Mouse (Mus musculus): ENCODE results near the gene Zkscan4. TPM values are rescaled to one million over a fixed set of nuclear protein-coding genes. Genes with fewer than 3 reads are reported as not detected.
A peak's percentile ranks its signal among the peaks of the same experiment; 100 is the strongest.
"Not testable (repeated sequence)": the region's sequence is repeated elsewhere in the genome, so short reads cannot be mapped to it uniquely, and the experiment has no call there.

Zkscan4 gene
- polyA plus RNA-seq (2017; shearing (Covaris generic)): not detected

DNA sequence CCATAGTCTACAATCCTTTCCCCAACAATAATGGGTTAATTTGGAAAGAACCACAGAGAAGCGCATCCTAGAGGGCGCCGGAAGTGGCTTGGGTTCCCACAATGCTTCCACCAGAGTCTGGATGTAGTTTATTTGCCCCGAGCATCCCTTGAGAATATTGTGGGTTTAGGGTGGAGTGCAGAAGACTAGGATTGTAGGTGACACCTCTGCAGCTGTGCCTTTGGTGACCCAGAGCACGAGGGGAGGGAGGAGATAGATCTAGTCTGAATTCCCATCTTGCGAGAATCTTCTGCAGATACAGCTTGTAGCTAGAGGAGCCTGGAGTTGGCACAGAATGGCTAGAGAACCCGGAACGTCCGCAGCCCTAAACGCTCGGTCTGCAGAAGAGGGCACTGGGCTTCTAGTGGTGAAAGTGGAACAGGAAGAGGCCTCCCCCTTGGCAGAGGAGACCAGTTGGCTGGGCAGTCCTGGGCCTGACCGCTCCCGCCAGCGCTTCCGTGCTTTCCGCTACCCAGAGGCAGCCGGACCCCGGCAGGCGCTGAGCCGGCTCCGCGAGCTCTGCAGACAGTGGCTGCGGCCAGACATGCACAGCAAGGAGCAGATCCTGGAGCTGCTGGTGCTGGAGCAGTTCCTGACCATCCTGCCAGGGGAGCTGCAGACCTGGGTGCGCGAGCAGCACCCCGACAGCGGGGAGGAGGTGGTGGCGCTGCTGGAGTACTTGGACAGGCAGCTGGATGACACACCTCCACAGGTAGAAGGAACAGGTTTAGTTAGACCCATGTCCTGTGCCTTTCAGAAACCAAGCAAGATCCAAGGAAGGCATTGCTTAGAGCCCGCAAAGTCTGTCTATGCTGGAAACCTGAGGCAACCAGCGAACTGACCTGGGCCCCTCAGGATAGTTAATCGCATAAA is at the start of gene Zkscan4, which contains the start of gene Gm10065:
Gene Zkscan4 (plus strand): TSS at position 149 of the 912 bp plus-strand sequence.
Gene Gm10065 (minus strand): TSS at position 683 of the 912 bp plus-strand sequence.
- not testable (repeated sequence) for ATAC-seq

DNA sequence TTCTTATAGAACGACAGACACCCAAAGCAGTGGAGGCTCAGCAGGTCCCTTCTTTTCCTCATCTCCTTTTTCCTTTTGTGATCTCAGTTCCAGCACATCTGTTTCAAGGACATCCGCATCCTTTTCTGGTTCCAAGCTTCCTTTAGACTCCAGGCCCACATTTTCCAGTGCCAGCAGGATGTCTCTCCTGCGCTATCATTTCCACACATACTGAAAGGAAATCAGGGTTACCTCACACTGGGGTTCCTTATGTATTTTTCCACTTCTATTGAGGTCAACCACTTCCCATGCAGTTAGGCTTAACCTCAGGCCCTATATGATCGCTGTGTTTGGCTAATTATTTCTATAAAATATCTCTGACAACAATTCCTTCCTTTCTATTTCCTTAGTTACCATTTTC is 43.2 kb upstream of the Zkscan4 start:
- no peak for ATAC-seq

DNA sequence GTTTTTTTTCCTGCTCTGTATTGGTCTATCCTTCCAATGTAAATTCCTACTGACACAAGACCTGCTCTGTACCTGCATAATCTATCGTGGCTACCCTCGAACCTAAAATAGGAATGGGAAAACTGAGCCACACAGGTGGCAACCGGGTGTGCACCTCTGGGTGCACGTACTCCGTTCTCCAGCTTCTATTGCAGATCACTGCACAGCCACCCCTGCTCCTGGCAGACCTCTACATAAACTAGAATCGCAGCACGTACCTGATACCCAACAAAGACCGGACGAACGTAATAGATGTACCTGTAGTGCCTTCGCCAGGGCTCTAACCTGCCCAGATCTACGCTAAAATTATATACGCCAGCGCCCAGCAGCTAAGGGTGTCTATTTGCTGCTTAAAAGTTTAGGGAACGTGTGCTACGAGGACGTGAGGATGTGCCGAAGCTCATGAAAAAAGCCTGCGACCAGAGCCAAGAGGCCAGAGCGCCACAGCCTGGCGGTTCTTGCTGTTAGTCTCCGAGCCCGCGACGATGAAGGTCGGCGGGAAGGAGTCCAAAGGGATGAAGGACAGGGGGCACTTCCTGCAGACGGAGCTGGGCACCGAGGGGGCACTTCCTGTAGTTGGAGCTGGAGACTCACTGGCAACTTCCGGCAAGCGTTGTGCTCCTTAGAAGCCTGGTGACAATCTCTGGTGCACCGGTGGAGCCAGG is 38.1 kb upstream of the Zkscan4 start, which contains the start of gene Pgbd1:
Gene Pgbd1 (minus strand): TSS at position 556 of the 704 bp plus-strand sequence.
- ATAC-seq: peak; percentile 84

DNA sequence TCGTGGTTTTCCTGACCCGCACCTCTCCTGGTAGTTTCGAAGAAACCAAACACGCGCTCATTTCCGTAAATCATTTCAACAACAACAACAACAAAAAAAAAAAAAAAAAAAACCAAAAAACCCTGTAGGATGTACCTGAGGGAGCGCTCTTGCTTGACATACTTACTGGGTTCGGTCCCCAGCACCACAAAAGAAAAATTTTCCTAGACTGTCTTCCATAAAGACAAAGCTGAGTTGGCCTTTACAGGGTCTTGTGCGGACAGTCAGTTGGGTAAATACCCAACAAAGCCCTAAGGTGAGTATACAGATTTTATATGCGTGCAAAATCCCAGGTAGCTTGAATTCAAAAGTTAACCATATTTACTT is 37.5 kb upstream of the Zkscan4 start:
- ATAC-seq: no peak

DNA sequence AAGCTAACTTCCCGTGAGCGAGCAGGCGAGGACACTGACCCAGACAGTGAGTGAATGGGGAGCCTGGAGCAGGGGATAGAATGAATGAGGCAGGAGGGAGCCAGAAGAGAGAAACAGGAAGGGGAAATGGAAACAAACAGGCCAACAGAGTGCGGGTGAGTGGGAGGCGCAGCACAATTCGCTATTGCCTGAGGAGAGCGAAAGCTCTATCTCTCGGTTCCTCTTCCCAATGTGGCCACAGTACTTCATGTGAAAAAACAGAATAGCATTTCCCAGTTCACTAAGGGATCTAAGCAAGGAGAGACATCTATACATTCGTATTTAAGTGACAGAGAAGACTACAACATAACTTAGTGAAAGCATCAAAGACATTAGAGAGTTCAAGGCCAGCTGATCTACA is 31.9 kb upstream of the Zkscan4 start:
- ATAC-seq: no peak

DNA sequence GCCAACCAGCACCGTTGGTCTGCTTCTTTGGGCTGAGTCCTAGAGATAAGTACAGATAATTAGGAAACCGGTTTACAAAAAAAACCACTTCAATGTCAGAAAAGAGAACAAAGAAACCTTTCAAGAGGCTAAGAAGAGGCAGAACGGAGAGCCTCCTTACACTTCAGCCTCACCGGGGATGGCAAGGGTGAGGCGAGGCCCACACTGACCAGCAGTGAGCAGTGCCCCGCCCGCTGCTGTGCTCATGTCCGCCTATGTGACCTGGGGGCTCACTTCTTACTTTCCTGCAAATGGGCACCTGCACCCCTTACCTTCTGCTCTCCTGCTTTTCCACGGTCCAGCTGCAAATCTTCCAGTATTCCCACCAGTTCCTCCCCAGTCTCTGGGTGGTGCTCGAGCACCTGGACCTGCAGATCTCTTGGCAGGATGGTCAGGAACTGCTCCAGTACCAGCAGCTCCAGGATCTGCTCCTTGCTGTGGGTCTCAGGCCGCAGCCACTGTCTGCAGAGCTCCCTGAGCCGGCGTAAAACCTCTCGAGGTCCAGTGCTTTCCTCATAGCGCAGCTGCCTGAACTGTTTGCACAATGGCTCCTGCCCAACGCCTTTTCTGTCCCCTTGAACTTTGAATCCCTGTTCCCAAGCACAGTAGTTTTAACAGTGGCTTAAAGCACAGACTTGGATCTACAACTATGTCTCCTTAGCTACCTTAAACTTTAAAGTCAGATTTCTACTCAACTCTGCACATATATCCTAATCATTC is 30.7 kb upstream of the Zkscan4 start:
- ATAC-seq: no peak

DNA sequence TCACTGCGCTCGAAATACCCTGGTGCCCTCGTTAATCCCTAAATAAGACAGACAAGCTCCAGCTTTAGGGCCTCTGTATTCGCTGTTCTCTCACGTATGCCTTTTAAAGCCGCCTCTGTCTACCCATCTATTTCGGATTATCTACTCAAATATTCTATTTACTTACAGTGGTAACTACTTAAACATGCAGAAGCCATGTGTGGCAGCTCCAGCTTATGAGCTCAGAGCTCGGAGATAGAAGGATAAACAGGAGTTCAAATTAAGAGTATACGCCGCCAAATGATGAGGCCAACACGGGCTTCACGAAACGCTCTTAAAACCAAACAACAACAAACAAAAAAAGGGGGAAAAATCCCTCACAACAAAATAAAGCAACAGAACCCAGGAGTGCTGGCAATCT is 25.7 kb upstream of the Zkscan4 start:
- ATAC-seq: peak; percentile 22

DNA sequence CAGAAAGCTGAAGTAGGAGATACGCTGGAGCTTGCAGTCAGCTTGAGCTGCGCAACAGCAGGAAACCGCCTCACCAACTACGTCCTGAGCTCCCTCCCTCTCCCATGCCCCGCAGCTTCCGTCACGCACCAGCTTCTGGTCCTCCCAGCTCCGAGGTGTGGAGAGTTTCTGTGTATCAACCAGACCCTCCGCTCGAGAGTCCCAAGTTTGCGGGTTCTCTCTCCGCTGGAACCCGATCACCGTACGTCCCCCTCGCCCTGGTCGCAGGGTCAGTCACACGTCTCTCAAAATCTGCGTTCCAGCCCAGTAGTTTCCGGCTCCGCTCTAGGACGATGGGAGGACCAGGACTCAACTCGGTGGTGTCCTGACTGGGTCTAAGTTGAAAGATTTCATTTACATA is 25.3 kb upstream of the Zkscan4 start, which contains the start of gene Zscan26:
Gene Zscan26 (minus strand): TSS at position 282 of the 400 bp plus-strand sequence.
- peak; percentile 95 for ATAC-seq

DNA sequence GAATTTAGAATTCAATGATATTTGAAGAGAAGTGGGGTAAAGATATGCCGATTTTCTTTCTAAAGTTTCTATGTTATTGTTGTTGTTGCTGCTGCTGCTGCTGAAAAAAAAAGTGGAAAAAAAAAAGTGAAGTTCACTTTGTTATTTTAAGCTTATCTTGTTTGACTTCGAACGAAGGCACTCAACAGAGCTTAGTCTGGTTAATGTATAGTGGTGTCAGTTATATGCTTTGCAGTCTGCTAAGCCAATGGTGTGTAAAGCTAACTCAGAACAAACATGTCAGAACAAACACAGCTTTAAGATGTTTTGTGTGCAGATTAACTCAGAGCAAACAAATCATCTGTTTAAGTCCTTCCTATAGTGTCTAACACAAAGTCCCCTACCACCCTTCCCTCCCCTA is 24.6 kb upstream of the Zkscan4 start:
- ATAC-seq: no peak

DNA sequence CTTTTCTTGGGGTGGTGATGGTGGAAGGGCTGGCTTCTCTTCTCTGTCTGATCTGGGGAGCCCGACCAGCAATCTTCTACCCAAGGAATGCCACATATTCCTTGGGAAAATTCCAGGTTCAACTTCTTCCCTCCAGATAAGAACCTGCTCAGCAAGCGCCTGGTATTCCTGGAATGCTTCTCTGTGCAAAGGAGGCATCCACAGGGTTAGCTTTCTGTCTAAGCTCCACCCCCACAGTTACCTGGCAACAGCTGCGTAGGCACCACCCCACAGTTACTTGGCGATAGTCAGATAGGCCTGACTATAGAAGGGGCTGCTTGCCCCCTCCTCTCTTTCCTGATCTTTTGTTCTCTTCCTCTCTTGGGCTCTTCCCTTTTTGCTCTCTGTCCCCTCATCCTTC is 22.4 kb upstream of the Zkscan4 start:
- no peak for ATAC-seq

DNA sequence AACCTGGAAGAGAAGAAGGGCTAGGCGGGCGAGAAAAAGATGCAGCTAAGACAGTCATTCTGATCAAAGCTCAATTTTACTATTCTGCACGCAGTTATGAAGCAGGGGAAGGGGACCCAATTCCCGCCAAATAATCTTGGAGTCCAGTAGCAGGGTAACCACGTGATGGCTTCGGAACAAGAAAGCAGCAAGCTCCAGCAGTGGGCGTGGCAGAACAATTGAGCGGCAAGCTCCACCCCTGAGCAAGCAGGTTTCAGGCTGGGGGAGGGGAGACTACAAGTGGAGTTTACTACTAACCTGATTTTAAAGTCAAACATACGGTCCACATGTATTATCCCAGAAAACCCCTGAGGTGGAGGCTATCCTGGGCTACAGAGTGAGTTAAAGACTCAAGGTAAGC is 16.2 kb upstream of the Zkscan4 start:
- ATAC-seq: not testable (repeated sequence)

DNA sequence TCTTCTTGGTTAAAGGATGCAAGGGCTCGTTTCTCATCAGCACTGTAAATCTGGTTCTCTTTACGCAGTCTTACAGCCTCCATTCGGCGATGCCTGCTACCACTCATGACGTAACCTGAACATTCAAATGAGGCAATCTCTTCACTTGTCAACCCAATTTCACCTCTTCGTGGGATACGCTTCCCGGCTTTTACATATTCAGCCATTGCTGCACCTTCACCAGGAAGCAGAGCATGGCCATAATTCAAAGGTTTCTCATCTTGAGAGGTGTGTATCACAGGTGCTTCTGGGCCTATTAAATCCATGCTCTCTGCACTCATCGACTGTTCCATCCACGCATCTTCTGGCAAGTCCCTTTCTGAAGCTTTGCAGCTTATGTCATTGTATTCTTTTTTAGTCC is 11.4 kb upstream of the Zkscan4 start:
- ATAC-seq: no peak

DNA sequence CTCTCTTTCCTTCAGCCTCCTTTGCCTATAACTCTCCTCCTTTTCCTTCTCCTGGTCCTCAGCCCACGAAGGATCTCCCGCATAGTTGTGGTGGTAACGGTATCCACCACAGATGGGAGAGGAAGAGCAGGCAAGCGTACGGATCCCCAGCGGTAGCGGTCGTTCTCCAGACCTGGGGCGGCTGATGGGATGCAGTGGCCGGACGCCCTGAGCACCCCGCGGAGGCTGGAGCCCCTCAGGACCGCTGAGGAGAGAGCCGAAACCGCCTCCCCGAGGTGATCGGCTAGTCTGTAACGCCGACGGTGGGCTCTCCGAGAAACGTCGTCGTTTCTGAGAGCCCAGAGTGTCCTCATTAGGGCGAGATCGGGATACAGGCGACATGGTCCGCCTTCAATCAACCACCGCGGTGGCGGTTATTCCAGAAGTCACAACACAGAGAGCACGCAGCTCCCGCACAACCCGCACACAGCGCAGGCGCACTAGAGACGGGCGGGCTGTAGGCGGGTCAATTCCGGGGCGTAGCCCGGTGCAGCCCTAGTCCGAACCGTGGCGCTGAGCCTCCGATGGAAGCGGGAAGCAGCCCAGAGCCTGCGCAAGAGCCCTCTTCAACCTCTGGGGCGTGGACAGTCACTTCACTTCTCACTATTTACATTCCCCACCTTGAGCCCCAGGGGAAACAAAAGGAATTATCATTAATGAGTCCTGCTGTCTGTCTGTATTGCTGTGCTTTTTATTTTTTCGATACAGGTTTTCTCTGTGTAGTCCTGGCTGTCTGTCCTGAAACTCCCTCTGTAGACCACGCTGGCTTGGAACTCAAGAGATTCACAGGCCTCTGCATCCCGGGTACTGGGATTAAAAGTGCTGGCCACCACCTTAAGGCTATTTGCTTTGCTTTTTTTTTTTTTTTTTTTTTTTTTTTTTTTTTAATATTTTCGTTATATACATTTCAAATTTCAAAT is 10.4 kb upstream of the Zkscan4 start, which contains the start of gene Nkapl:
Gene Nkapl (minus strand): TSS at position 449 of the 959 bp plus-strand sequence.
- peak; percentile 83 for ATAC-seq

DNA sequence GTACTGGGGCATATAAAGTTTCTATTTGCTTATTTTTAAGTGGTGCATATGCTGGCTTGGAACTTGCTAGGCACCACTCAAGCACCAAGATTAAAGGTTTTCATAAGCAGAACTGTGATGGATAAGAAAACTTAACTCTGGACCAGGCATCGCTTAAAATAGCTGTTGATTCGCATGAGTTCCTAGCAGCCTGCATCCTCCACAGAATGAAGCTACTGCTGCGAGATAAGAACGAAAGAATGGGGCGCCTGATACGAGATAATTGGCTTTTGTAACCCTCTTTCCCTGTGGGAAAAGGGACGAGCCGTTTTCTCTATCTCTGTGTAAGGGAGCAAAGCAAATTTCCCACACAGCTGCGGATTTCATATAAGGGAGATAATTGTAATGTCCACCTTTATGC is 9.6 kb upstream of the Zkscan4 start:
- no peak for ATAC-seq

DNA sequence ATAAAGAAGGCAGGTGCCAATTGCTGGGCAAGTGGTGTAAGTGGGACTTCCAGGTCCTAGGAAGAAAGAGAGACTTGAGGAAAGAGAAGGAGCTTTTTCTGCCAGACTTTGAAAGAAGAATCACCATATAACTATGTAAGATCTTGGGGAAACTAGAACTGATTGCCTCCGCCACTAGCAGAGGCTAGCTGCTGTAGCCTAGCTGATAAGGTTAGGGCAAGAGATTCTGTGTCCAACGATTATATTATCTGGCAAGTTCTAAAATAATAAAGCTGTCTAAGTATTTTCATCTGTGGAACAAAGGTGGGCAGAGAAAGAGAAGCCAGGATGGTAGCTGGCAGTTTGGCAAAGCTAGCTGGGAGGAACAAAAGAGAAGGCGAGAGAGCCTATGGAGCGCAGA is 6.3 kb upstream of the Zkscan4 start:
- no peak for ATAC-seq

DNA sequence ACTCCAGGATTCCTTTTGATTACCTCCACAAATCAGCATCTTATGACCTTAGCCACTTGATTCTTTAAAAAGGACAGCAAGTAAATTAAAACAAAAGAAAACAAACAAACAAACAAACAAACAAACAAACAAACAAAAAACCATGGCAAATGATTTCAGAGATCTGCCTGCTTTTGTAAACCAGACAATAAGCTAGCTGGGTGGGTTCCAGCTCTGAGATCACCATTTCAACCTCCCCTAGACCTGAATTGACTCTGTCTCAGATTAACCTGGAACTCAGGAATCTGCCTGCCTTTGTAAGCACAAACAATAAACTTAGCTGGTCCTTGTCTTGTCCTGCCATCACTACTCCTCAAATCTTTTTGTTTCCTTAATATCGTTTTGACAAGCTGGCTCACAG is 8.2 kb downstream of the Zkscan4 start:
- ATAC-seq: no peak

DNA sequence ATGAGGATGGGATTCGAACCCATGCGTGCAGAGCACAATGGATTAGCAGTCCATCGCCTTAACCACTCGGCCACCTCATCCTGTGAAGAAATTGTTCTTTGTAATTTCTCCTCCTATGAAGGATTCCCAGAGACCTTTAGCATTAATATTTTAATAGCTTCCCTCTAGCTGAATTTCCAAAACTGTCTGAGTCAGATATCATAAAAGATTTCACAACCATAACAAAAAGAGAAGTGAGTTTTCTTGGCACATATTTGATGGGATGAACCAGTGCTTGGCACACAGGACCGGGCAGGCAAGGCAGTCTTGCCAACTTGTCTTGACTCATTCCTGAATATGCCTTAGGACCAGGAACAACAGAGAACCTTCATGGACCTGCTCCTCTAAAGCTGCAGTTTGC is 14.1 kb downstream of the Zkscan4 start:
- no peak for ATAC-seq

DNA sequence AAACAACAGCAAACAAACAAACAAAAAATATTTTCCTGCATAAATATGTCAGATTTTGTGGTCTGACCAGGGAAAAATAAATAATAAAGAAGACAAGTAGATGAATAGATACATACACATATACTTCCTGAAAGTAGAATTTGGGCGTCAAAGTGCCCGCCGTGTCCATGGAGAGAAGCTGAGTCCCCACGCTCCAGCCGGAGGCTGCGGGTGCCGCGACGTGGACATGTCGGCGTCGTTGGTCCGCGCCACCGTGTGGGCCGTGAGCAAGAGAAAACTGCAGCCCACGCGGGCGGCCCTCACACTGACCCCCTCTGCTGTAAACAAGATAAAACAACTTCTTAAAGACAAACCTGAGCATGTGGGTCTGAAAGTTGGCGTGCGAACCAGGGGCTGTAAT is 16.4 kb downstream of the Zkscan4 start, which contains the start of gene AK157302:
Gene AK157302 (plus strand): TSS at position 144 of the 400 bp plus-strand sequence.
- no peak for ATAC-seq

DNA sequence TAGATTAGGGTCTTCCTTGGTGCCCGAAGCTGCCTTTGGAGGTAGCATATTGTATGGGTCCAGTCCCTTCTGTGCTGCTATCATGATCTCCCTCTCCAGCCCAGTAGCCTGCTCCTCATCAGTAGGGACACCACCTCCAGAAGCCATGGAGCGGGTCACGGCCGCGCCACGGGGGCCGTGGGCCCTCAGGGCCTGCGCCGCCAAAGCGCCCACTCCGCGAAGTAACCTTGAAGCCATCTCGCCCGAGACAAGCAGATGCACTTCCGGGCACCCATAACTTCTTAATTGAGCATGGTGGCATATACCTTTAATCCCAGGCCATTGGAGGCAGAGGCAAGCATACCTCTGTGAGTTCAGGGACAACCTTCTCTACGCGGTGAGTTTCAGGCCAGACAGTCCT is 22.5 kb downstream of the Zkscan4 start, which contains the start of gene Gm11273:
Gene Gm11273 (minus strand): TSS at position 237 of the 400 bp plus-strand sequence.
- ATAC-seq: not testable (repeated sequence)

DNA sequence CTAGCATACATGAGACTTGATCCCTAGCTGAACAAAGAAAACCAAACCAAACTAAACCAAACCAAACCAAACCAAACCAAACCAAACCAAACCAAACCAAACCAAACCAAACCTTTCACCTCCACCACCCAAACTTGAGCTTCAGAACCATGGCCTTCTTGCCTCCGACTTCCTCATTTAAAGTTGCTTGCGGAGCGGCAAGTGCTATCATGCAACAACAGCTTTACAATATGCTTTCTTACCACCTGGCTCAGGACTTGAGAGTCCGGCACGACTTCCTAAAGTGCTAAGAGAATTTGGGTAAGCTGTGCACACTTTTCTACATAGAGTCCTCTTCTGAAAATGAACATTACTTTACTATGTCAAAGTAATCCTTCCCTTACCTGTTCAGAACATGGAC is 23.6 kb downstream of the Zkscan4 start:
- ATAC-seq: no peak

DNA sequence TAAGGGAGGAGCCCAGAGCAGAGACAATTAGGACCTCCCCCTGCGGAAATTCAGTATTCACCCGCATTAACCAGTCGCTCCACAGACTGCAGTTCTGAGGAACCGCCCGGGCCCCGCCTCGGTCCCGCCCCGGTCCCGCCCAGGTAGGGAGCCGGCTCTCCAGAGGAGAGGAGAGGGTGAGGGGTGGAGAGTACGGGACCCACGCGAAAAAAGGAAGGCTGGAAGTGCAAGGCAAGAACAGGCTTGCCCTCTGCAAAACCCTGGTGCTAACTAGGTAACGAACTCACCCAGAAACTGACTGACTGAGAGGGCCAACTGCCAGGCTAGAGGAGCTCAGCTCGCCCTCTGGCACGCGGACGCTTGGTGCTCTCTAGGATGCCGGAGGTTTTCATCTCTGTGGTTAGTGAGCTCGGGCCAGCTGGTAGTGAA is 27.5 kb downstream of the Zkscan4 start:
- peak; percentile 98 for ATAC-seq
